Mouse (Mus musculus): Measurements from ENCODE around the gene Lix1. TPM values are rescaled to one million over a fixed set of nuclear protein-coding genes. Genes with fewer than 3 reads are reported as not detected.

Gene Lix1
- 0.78 and 0.81 TPM in 2 replicates for polyA plus RNA-seq (2011; ENCODE audit: insufficient read depth, insufficient read length, low read depth, missing spikeins)

- Histone ChIP-seq H3K4me1 (ENCODE audit: control insufficient read depth, insufficient read depth, low read length) (no peaks in the 10 kb centered on the region), H3K27ac (ENCODE audit: insufficient read depth, low read length) (no peak within 1 kb of the TSS), H3K9ac (ENCODE audit: low read depth, poor library complexity, severe bottlenecking) (no peak within 1 kb of the TSS), H3K36me3 (ENCODE audit: control insufficient read depth, insufficient read depth, low read length, poor library complexity, severe bottlenecking) (no peaks in the 10 kb centered on the region), H3K4me3 (ENCODE audit: low read depth, low read length) (no peak within 1 kb of the TSS), H3K27me3 (ENCODE audit: control insufficient read depth, insufficient read depth, low read length, poor library complexity, severe bottlenecking) (no peaks in the 10 kb centered on the region), H3K9me3 (replicated peaks; ENCODE audit: control insufficient read depth, insufficient read depth, low read length, poor library complexity, severe bottlenecking) (no peaks in the 10 kb centered on the region)
- TF ChIP-seq POLR2A (IDR thresholded peaks at IDR 0.05; ENCODE audit: insufficient read depth, low read length) (no peak), CTCF (IDR thresholded peaks at IDR 0.05; ENCODE audit: low read depth, low read length) (peak; percentile 62)
Observed at GRCm38 (mm10) chr17:17402222-17403004, at the start of gene Lix1. Lix1 (plus strand) TSS chr17:17402672.

DNA sequence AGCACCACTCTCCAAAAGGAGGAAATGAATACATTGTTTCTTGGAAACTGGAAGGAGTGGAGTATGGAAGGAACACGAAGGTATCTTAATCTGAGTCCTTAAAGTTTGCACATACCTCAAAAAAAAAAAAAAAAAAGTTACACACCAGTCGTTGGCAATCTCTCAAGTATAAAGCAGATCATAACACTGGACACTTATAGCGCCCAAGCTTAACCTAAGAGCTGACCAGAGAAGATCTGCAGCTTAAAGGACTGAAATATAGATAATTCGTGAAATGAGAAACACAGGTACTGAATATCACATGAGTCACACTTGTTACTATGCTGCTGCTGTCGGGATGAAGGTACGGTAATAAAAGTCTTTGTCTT, 28.9 kb upstream of the Lix1 start:
- Histone ChIP-seq H3K27ac (ENCODE audit: insufficient read depth, low read length) (peak overlapping the region; percentile 66), H3K9me3 (replicated peaks; ENCODE audit: control insufficient read depth, insufficient read depth, low read length, poor library complexity, severe bottlenecking) (no peaks in the 10 kb centered on the region), H3K4me3 (ENCODE audit: low read depth, low read length) (peak overlapping the region; percentile 80), H3K9ac (ENCODE audit: low read depth, poor library complexity, severe bottlenecking) (peak overlapping the region; percentile 76), H3K4me1 (ENCODE audit: control insufficient read depth, insufficient read depth, low read length) (peaks cover 4% of the 10 kb centered on the region), H3K36me3 (ENCODE audit: control insufficient read depth, insufficient read depth, low read length, poor library complexity, severe bottlenecking) (peaks cover 17% of the 10 kb centered on the region), H3K27me3 (ENCODE audit: control insufficient read depth, insufficient read depth, low read length, poor library complexity, severe bottlenecking) (no peaks in the 10 kb centered on the region)
- TF ChIP-seq CTCF (IDR thresholded peaks at IDR 0.05; ENCODE audit: low read depth, low read length): no peak
- no peak for TF ChIP-seq EP300 (IDR thresholded peaks at IDR 0.05; ENCODE audit: insufficient read depth, low read depth, low read length)
- no peak for TF ChIP-seq POLR2A (IDR thresholded peaks at IDR 0.05; ENCODE audit: insufficient read depth, low read length)

GRCm38 (mm10) chr17:17373918-17374910, 28.3 kb upstream of the Lix1 start, which contains the start of gene Riok2:
Riok2 (plus strand) TSS chr17:17374309.
- H3K27me3 ChIP-seq (ENCODE audit: control insufficient read depth, insufficient read depth, low read length, poor library complexity, severe bottlenecking): no peaks in the 10 kb centered on the region
- H3K9ac ChIP-seq (ENCODE audit: low read depth, poor library complexity, severe bottlenecking): peak within 1 kb of the TSS; percentile 91
- peaks cover 4% of the 10 kb centered on the region for H3K4me1 ChIP-seq (ENCODE audit: control insufficient read depth, insufficient read depth, low read length)
- peak within 1 kb of the TSS; percentile 66 for H3K27ac ChIP-seq (ENCODE audit: insufficient read depth, low read length)
- no peaks in the 10 kb centered on the region for H3K9me3 ChIP-seq (replicated peaks; ENCODE audit: control insufficient read depth, insufficient read depth, low read length, poor library complexity, severe bottlenecking)
- TF ChIP-seq EP300 (IDR thresholded peaks at IDR 0.05; ENCODE audit: insufficient read depth, low read depth, low read length) (no peak), POLR2A (IDR thresholded peaks at IDR 0.05; ENCODE audit: insufficient read depth, low read length) (peak; percentile 85), CTCF (IDR thresholded peaks at IDR 0.05; ENCODE audit: low read depth, low read length) (no peak)
- peak within 1 kb of the TSS; percentile 99 for H3K4me3 ChIP-seq (ENCODE audit: low read depth, low read length)
- peaks cover 23% of the 10 kb centered on the region for H3K36me3 ChIP-seq (ENCODE audit: control insufficient read depth, insufficient read depth, low read length, poor library complexity, severe bottlenecking)

- Histone ChIP-seq H3K27ac (ENCODE audit: insufficient read depth, low read length) (no peak overlapping the region), H3K36me3 (ENCODE audit: control insufficient read depth, insufficient read depth, low read length, poor library complexity, severe bottlenecking) (peaks cover 27% of the 10 kb centered on the region), H3K9ac (ENCODE audit: low read depth, poor library complexity, severe bottlenecking) (peak overlapping the region; percentile 91), H3K9me3 (replicated peaks; ENCODE audit: control insufficient read depth, insufficient read depth, low read length, poor library complexity, severe bottlenecking) (no peaks in the 10 kb centered on the region), H3K27me3 (ENCODE audit: control insufficient read depth, insufficient read depth, low read length, poor library complexity, severe bottlenecking) (no peaks in the 10 kb centered on the region), H3K4me3 (ENCODE audit: low read depth, low read length) (peak overlapping the region; percentile 52; the same call in 1 of the 2 replicates), H3K4me1 (ENCODE audit: control insufficient read depth, insufficient read depth, low read length) (peaks cover 4% of the 10 kb centered on the region)
- TF ChIP-seq POLR2A (IDR thresholded peaks at IDR 0.05; ENCODE audit: insufficient read depth, low read length) (no peak), CTCF (IDR thresholded peaks at IDR 0.05; ENCODE audit: low read depth, low read length) (no peak), EP300 (IDR thresholded peaks at IDR 0.05; ENCODE audit: insufficient read depth, low read depth, low read length) (no peak)
Observed at GRCm38 (mm10) chr17:17375581-17375980, 26.9 kb upstream of the Lix1 start.

DNA sequence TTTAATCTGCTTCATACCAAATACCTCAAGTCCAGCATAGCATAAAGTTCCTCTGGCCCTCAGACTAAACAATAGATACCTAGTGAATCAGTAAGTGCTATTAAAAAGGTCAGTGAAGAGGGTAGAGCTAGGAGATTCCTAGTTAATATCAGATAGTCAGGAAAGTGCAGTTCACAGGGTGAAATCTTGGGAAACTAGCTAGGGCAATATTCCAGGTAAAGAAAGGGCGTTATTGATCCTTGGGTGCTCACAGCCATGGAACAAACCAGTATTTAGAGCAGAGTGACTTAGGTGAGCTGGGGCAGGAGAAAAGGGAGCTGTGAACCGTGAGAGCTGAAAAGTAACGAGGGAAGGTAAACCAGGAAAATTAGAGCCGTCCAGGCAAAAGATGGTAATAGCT, 18.8 kb upstream of the Lix1 start:
- Histone ChIP-seq H3K36me3 (ENCODE audit: control insufficient read depth, insufficient read depth, low read length, poor library complexity, severe bottlenecking) (peaks cover 57% of the 10 kb centered on the region), H3K9me3 (replicated peaks; ENCODE audit: control insufficient read depth, insufficient read depth, low read length, poor library complexity, severe bottlenecking) (no peaks in the 10 kb centered on the region)

More for the DNA sequence above, 18.8 kb upstream of the Lix1 start:
- H3K4me1 ChIP-seq (ENCODE audit: control insufficient read depth, insufficient read depth, low read length): no peaks in the 10 kb centered on the region
- TF ChIP-seq CTCF (IDR thresholded peaks at IDR 0.05; ENCODE audit: low read depth, low read length) (no peak), POLR2A (IDR thresholded peaks at IDR 0.05; ENCODE audit: insufficient read depth, low read length) (no peak), EP300 (IDR thresholded peaks at IDR 0.05; ENCODE audit: insufficient read depth, low read depth, low read length) (no peak)
- no peaks in the 10 kb centered on the region for H3K27me3 ChIP-seq (ENCODE audit: control insufficient read depth, insufficient read depth, low read length, poor library complexity, severe bottlenecking)
- H3K4me3 ChIP-seq (ENCODE audit: low read depth, low read length): no peak overlapping the region
- H3K9ac ChIP-seq (ENCODE audit: low read depth, poor library complexity, severe bottlenecking): no peak overlapping the region
- H3K27ac ChIP-seq (ENCODE audit: insufficient read depth, low read length): no peak overlapping the region
